Mouse (Mus musculus) midbrain, embryonic 13.5 days (tissue): ENCODE data around the gene Ankrd44. TPM values are rescaled to one million over a fixed set of nuclear protein-coding genes. Genes with fewer than 3 reads are reported as not detected.

Experiments used
- ATAC-seq: fragments of 200-750 bp; cut with Nextera tagmentation; 2 replicates; pipeline ENCODE4 v1.8.0; 2017; ENCODE audit warnings: mild to moderate bottlenecking, moderate TSS enrichment, moderate library complexity
- H3K27ac ChIP-seq: fragments of 300-500 bp; sonication (generic); 2 replicates; pipeline ENCODE4 v1.5.1; 2015; ENCODE audit warnings: inconsistent platforms, mild to moderate bottlenecking, moderate library complexity
- H3K27me3 ChIP-seq: fragments of 300-500 bp; sonication (generic); 2 replicates; pipeline ENCODE4 v1.6.1; 2015; ENCODE audit warnings: mild to moderate bottlenecking, inconsistent platforms
- H3K36me3 ChIP-seq: fragments of 300-500 bp; sonication (generic); 2 replicates; pipeline ENCODE4 v1.6.1; 2015; ENCODE audit warnings: mild to moderate bottlenecking, inconsistent platforms
- H3K4me1 ChIP-seq: fragments of 300-500 bp; sonication (generic); replicated peaks from 2 replicates; pipeline ENCODE4 v1.6.1; 2015; ENCODE audit warnings: inconsistent platforms
- H3K4me2 ChIP-seq: fragments of 300-500 bp; sonication (generic); replicated peaks from 2 replicates; pipeline ENCODE4 v1.6.1; 2015; ENCODE audit warnings: moderate library complexity, mild to moderate bottlenecking, inconsistent platforms
- H3K4me3 ChIP-seq: fragments of 300-500 bp; sonication (generic); replicated peaks from 2 replicates; pipeline ENCODE4 v1.5.1; 2015; ENCODE audit warnings: mild to moderate bottlenecking, inconsistent platforms
- H3K9ac ChIP-seq: fragments of 300-500 bp; sonication (generic); replicated peaks from 2 replicates; pipeline ENCODE4 v1.6.1; 2015; ENCODE audit warnings: mild to moderate bottlenecking, inconsistent platforms
- H3K9me3 ChIP-seq: fragments of 300-500 bp; sonication (generic); 2 replicates; pipeline ENCODE4 v1.6.1; 2016; ENCODE audit warnings: mild to moderate bottlenecking, inconsistent platforms
- WGBS: fragments of 180-500 bp; shearing (Covaris S2); methylation state at CpG from one replicate; pipeline ENCODE4 v1.1.7; 2015; 5-methylcytosine and 5-hydroxymethylcytosine counted together
- polyA plus RNA-seq: library from polyadenylated mRNA; unstranded; fragments of >200 nt; fragmentation: Nextera tagmentation; extraction: Ambion mirVana; gene quantifications from 2 replicates; pipeline ENCODE4 v1.2.1, GENCODE M21; 2015

Ankrd44 gene
- polyA plus RNA-seq, 1 experiment from 2014 or later, result 22.2 TPM

GRCm38 (mm10) chr1:54824106-54824808 lies 101.9 kb downstream of the Ankrd44 start:
- H3K36me3 ChIP-seq, result no peaks in the 10 kb centered on the region
- H3K4me2 ChIP-seq, result no peak overlapping the region
- H3K27me3 ChIP-seq, result no peaks in the 10 kb centered on the region
- ATAC-seq, result no peak
- 86% methylated on average over 14 of the region's 14 CpGs for WGBS
- no peaks in the 10 kb centered on the region for H3K4me1 ChIP-seq
- H3K9me3 ChIP-seq, result no peaks in the 10 kb centered on the region
- no peak overlapping the region for H3K9ac ChIP-seq
- no peak overlapping the region for H3K27ac ChIP-seq
- H3K4me3 ChIP-seq, result no peak overlapping the region

- ATAC-seq, result no peak
- no peaks in the 10 kb centered on the region for H3K36me3 ChIP-seq
- H3K4me2 ChIP-seq, result no peak overlapping the region
- H3K27me3 ChIP-seq, result no peaks in the 10 kb centered on the region
- H3K4me1 ChIP-seq, result no peaks in the 10 kb centered on the region
- WGBS, result 100% methylated on average over 1 of the region's 1 CpGs
- no peak overlapping the region for H3K27ac ChIP-seq
- no peak overlapping the region for H3K9ac ChIP-seq
- no peaks in the 10 kb centered on the region for H3K9me3 ChIP-seq
- H3K4me3 ChIP-seq, result no peak overlapping the region
These were observed 104.4 kb downstream of the Ankrd44 start for GRCm38 (mm10) chr1:54821797-54822196.

GRCm38 (mm10) chr1:54815206-54815855 lies 110.9 kb downstream of the Ankrd44 start:
- Histone ChIP-seq H3K27ac (no peak overlapping the region), H3K9me3 (no peaks in the 10 kb centered on the region)
- ATAC-seq, result peak; percentile 60

GRCm38 (mm10) chr1:54809811-54810549 lies 116.2 kb downstream of the Ankrd44 start:
- ATAC-seq, result no peak
- 93% methylated on average over 10 of the region's 10 CpGs for WGBS
- H3K4me1 ChIP-seq, result no peaks in the 10 kb centered on the region
- no peak overlapping the region for H3K9ac ChIP-seq
- no peaks in the 10 kb centered on the region for H3K27me3 ChIP-seq
- no peaks in the 10 kb centered on the region for H3K9me3 ChIP-seq
- H3K36me3 ChIP-seq, result no peaks in the 10 kb centered on the region
- H3K27ac ChIP-seq, result no peak overlapping the region
- H3K4me3 ChIP-seq, result no peak overlapping the region
- H3K4me2 ChIP-seq, result no peak overlapping the region

More at GRCm38 (mm10) chr1:54815206-54815855, 110.9 kb downstream of the Ankrd44 start:
- Histone ChIP-seq H3K4me1 (no peaks in the 10 kb centered on the region; the same call in 1 of the 2 replicates), H3K4me3 (no peak overlapping the region), H3K27me3 (no peaks in the 10 kb centered on the region), H3K36me3 (no peaks in the 10 kb centered on the region), H3K4me2 (no peak overlapping the region), H3K9ac (no peak overlapping the region)
- WGBS, result 76% methylated on average over 9 of the region's 9 CpGs

GRCm38 (mm10) chr1:54809098-54809490 lies 117.1 kb downstream of the Ankrd44 start:
- no peak overlapping the region for H3K4me3 ChIP-seq
- ATAC-seq, result no peak
- no peaks in the 10 kb centered on the region for H3K4me1 ChIP-seq
- H3K4me2 ChIP-seq, result no peak overlapping the region
- no peak overlapping the region for H3K27ac ChIP-seq
- H3K9ac ChIP-seq, result no peak overlapping the region
- no peaks in the 10 kb centered on the region for H3K27me3 ChIP-seq
- H3K9me3 ChIP-seq, result no peaks in the 10 kb centered on the region
- no peaks in the 10 kb centered on the region for H3K36me3 ChIP-seq
- WGBS, result 97% methylated on average over 13 of the region's 13 CpGs

- Histone ChIP-seq H3K4me3 (no peak overlapping the region), H3K9ac (no peak overlapping the region), H3K4me1 (no peaks in the 10 kb centered on the region), H3K36me3 (no peaks in the 10 kb centered on the region), H3K4me2 (no peak overlapping the region), H3K9me3 (no peaks in the 10 kb centered on the region), H3K27me3 (no peaks in the 10 kb centered on the region), H3K27ac (no peak overlapping the region)
- WGBS, result 70% methylated on average over 4 of the region's 4 CpGs
- ATAC-seq, result no peak
These were observed 117.6 kb downstream of the Ankrd44 start for GRCm38 (mm10) chr1:54808401-54809097.

GRCm38 (mm10) chr1:54807832-54808231 lies 118.4 kb downstream of the Ankrd44 start:
- Histone ChIP-seq H3K4me3 (no peak overlapping the region), H3K4me1 (no peaks in the 10 kb centered on the region), H3K36me3 (no peaks in the 10 kb centered on the region), H3K27ac (no peak overlapping the region), H3K4me2 (no peak overlapping the region), H3K27me3 (no peaks in the 10 kb centered on the region), H3K9ac (no peak overlapping the region), H3K9me3 (no peaks in the 10 kb centered on the region)
- ATAC-seq, result no peak
- WGBS, result 92% methylated on average over 3 of the region's 3 CpGs

- no peak for ATAC-seq
- WGBS, result 92% methylated on average over 2 of the region's 2 CpGs
- Histone ChIP-seq H3K9me3 (no peaks in the 10 kb centered on the region), H3K27me3 (no peaks in the 10 kb centered on the region), H3K4me2 (no peak overlapping the region), H3K27ac (no peak overlapping the region), H3K4me3 (no peak overlapping the region), H3K4me1 (no peaks in the 10 kb centered on the region), H3K36me3 (no peaks in the 10 kb centered on the region), H3K9ac (no peak overlapping the region)
These were observed 119.9 kb downstream of the Ankrd44 start for GRCm38 (mm10) chr1:54806116-54806850.

- Histone ChIP-seq H3K36me3 (no peaks in the 10 kb centered on the region), H3K4me2 (no peak overlapping the region), H3K27ac (no peak overlapping the region), H3K9me3 (no peaks in the 10 kb centered on the region), H3K27me3 (no peaks in the 10 kb centered on the region), H3K4me3 (no peak overlapping the region), H3K4me1 (no peaks in the 10 kb centered on the region), H3K9ac (no peak overlapping the region)
- no peak for ATAC-seq
- WGBS, result 95% methylated on average over 9 of the region's 9 CpGs
These were observed 121.8 kb downstream of the Ankrd44 start for GRCm38 (mm10) chr1:54804406-54804805.

GRCm38 (mm10) chr1:54802703-54803102 lies 123.5 kb downstream of the Ankrd44 start:
- no peak overlapping the region for H3K4me2 ChIP-seq
- no peaks in the 10 kb centered on the region for H3K27me3 ChIP-seq
- WGBS, result 86% methylated on average over 11 of the region's 11 CpGs
- H3K4me3 ChIP-seq, result no peak overlapping the region
- no peaks in the 10 kb centered on the region for H3K36me3 ChIP-seq
- ATAC-seq, result no peak
- no peaks in the 10 kb centered on the region for H3K4me1 ChIP-seq
- H3K27ac ChIP-seq, result no peak overlapping the region
- no peaks in the 10 kb centered on the region for H3K9me3 ChIP-seq
- no peak overlapping the region for H3K9ac ChIP-seq

- Histone ChIP-seq H3K4me3 (no peak overlapping the region), H3K27me3 (no peaks in the 10 kb centered on the region), H3K4me1 (no peaks in the 10 kb centered on the region), H3K27ac (no peak overlapping the region), H3K9ac (no peak overlapping the region), H3K4me2 (no peak overlapping the region), H3K9me3 (no peaks in the 10 kb centered on the region), H3K36me3 (no peaks in the 10 kb centered on the region)
- no peak for ATAC-seq
- WGBS, result 89% methylated on average over 2 of the region's 3 CpGs
These were observed 124.9 kb downstream of the Ankrd44 start for GRCm38 (mm10) chr1:54801256-54801655.
